Mouse (Mus musculus): ENCODE measurements around the gene Numbl.

The Numbl gene

DNA sequence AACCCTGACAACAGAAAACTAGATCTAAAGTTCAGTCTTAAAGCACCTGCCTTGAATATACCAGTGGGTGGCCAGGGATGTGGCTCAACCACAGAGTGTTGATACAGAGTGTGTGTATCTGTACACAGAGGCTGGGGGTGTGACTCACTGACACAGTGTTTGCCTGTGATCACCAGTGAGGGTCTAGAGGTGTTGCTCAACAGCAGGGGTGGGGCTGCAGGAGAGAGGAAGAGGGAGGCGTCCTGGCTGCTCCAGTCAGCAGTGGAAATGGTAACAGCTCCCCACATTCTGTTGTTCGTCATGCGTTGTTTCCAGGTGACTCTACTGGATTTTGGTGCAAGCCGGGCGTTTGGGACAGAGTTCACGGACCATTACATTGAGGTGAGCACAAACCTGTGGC, 6.3 kb upstream of the Numbl start:
- DNase-seq (ENCODE audit: extremely low read depth, low read depth) = no peak

DNA sequence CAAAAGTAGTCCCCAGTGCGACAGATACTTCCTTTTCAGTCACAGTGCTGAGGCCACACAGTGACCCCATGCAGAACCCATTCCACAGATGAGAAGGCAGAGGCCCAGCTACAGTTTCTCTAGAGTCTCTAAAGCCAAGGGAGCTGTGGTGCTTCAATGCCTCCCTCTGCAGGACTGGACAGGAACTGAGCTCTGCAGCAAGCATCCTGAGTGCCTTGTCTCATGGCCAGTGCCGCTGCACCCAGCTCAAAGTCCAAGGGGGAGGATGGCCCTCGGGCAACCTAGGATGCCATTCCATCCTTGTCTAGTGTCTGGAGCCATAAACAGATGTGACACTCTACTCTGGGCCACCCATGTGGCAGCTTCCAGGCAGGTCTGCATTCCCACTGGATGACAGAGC, 2.5 kb upstream of the Numbl start:
- no peak for DNase-seq (ENCODE audit: extremely low read depth, low read depth)

DNA sequence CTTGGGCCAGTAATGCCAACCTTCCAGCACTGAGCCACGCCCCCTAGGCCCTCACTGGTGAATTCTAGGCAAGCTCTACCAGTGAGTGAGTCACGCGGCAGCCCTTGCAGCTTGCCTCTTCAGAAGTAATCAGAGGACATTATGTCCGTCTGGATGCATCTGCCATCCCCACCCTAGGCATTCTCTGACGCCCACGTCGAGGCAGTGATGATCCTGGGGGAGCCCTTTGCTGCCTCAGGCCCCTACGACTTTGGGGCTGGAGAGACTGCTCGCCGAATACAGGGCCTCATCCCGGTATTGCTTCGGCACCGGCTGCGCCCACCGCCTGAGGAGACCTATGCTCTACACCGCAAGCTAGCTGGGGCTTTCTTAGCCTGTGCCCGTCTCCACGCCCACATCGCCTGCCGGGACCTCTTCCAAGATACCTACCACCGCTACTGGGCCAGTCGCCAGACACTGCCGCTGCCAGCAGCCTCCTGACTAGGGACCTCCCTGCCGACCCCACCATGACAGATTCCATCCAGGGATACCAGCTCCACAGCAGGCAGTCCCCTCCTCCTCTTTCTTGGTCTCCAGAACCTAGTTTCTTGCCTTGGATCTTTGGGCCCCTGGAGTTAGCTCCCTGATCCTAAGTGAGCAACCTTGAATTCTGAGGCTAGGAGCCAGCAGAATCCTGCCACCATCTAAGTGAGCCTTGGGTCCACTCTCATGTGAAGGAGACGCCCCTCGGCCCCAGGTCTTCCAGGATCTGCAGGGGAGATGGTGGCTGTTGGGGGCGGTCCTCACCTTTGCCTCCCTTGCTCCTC, 984 bp upstream of the Numbl start:
- peak; percentile 53 for DNase-seq (ENCODE audit: extremely low read depth, low read depth)

DNA sequence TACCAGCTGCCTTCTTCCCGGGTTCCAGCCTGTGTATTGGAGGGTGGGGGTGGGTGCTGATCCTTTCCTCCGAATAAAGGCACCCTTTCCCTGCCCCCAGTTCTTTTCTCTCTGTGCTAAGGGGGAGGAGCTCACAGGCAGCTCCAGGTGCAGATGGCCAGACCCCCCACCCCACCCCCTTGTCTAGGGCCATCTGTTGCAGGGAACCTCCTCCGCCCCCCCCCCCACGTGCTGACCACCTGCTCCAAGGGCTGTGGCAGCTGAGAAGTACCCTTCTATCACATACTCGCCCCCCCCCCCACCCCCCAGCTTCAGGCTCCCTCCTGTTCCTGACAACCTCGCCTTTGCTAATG, 405 bp upstream of the Numbl start:
- DNase-seq (ENCODE audit: extremely low read depth, low read depth) = no peak

DNA sequence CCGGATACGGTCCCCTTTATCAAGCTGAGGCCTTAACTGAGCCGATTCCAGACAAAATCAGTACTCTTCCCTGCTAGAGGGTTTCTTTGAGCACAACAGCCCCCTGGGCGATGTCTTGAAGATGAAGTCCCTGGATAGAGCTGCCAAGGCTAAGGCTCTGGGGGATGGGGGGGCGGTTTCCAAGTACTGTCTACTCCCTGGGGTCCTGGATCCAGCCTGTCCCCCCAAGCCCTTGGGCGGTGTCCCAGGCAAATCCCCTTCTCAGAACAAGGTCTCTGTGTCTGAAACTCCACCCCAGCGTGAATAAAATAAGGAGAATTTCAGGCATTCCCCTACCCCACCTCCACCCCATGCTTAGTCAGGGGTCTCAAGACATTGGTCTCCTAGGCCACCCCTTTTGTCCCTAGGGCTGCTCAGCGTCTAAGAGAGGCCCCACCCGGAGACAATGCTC, 1.1 kb downstream of the Numbl start:
- no peak for DNase-seq (ENCODE audit: extremely low read depth, low read depth)

DNA sequence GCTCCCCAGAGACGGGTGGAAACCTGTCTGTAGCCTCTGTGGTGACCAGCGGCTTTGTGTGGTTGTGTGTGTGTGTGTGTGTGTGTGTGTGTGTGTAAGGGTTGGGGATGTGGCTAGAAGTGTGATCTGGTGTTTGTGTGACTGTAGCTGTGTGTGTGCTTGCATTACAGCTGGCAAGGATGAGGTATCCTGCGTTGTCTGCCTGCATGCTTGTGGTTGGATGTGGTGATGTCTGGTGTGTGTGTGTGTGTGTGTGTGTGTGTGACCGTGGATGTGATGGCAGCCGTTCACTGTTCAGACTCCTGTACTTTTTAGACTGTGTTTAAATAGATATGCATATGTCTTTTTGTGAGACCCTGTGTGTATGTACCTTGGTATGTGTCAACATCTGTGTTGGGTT, 1.5 kb downstream of the Numbl start:
- no peak for DNase-seq (ENCODE audit: extremely low read depth, low read depth)

DNA sequence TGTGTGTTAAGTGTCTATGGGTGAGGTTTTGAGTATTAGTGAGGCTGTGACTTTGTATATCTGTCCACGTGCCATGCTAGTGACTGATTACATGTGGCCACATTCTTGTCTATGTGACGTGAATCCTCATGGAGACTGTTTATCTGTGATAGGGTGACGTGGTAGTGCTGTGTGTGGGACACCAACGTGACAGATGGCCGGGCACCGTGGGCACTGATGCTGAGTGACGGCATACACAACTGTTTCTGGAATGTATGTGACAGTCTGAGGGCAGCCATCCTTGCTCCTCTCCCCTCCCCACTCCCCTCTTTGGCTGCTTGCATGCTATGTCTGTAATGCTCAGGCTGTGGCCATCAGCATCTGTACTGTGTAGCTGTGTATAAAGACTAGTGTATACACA, 2.6 kb downstream of the Numbl start:
- DNase-seq (ENCODE audit: extremely low read depth, low read depth) = no peak

DNA sequence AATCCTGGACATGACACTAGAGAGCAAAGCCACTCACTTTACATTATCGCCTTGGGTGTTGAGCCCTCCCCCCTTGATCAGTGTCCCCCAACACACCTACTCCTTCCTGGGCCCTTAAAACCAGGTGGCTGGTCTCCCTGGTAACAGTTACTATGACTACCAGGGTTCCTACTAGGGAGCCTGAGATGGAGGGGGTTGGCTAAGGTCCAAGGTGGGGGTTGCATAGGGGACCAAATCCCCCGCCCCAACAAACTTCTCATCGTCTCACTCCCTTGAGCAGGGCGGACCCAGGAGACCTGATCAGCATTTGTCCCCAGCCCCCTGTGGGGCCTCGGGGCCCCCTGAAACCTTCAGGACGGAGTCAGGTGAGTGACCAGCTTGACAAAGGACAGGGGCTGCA, 3.7 kb downstream of the Numbl start:
- DNase-seq (ENCODE audit: extremely low read depth, low read depth) = no peak

DNA sequence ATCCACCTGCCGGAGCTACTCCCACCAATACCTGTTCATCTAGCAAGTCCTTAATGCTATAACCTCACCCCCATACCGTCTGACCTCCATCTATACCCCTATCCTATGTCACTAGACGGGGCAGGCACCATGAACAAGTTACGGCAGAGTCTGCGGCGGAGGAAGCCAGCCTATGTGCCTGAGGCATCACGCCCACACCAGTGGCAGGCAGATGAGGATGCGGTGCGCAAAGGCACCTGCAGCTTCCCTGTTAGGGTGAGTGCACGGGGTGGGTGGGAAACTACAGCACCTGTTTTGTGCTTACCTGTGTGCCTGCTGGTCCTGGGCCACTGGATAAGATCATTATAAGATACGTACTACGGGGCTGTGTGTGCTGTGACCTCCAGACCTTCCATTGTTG, 6.5 kb downstream of the Numbl start:
- DNase-seq (ENCODE audit: extremely low read depth, low read depth) = no peak

DNA sequence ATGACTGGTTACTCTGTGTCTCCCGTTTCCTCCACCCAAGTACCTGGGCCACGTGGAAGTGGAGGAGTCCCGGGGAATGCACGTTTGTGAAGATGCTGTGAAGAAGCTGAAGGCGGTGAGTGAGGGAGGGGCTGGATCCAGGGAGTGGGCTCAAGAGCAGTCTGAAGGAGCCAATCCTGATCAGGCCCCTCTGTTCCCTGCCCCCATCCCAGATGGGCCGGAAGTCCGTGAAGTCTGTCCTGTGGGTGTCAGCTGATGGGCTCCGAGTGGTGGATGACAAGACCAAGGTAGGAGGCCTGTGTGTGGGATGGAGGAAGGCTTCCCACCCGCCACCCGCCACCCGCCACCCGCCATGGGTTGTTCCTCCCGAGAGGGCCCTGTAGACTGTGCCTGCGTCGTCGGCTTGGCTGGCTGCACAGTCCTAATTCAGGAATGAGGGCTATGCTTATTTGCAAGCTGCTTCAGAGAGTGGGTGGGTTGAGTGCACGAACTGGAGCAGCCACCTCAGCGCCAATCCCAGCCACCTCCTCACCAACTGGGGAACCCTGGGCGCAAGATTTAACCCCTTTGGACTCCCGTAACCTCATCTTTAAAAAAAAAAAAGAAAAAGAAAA, 8.4 kb downstream of the Numbl start:
- DNase-seq (ENCODE audit: extremely low read depth, low read depth) = no peak

DNA sequence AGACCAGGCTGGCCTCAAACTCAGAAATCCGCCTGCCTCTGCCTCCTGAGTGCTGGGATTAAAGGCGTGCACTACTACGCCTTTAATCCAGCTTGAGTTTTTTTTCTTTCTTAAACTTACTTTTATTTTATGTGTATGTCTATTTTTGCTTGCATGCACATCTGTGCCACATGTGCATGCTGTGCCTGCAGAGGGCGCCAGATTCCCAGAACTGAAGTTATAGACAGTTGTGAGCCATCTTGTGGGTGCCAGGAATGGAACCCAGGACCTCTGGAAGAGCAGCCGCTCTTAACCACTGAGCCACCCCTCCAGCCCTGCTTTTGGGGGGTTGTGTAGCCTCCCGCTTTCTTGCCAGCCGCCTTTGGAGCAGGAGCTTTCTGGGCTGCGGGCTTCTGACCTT, 13.2 kb downstream of the Numbl start:
- no peak for DNase-seq (ENCODE audit: extremely low read depth, low read depth)

DNA sequence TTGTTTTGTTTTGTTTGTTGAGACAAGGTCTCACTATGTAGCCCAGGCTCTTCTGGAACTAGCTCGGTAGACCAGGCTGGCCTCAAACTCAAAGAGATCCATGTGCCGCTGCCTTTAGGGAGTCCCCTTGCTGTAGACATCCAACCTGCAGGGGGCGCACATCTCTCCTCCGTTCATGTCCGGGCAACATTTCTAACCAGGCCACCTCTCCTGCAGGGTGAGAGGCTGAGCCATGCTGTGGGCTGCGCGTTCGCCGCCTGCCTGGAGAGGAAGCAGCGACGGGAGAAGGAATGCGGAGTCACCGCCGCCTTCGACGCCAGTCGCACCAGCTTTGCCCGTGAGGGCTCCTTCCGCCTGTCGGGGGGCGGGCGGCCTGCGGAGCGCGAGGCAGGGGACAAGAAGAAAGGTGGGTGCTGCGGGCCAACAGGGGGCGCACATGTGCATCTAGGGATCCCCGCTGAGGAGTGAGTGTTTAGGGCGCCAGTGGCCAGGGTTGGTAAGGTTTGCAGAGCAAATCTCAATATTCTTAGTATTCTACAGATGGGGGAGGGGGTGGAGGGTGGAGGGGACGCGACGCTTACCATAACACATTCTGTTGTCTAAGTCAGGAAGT, 15.6 kb downstream of the Numbl start:
- no peak for DNase-seq (ENCODE audit: extremely low read depth, low read depth)

DNA sequence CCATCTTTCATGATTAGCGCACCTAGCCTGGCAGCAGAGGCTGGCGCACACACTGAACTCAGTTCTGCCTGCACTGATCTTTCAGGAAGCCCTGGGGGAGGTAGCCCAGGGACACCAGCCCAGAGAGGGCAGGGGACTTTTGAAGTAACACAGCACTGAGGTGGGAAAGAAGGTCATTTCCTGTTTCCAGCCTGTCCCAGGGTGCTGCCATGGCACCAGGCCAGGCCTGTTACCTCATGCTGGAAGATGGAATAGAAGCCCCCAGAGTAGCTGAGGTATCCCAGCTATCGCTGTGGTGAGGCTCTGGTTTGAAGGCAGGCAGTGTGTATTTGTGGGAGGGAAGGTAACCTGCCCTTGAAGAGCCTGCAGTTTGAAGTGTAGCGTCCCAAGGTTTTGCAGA, 16.7 kb downstream of the Numbl start:
- no peak for DNase-seq (ENCODE audit: extremely low read depth, low read depth)

DNA sequence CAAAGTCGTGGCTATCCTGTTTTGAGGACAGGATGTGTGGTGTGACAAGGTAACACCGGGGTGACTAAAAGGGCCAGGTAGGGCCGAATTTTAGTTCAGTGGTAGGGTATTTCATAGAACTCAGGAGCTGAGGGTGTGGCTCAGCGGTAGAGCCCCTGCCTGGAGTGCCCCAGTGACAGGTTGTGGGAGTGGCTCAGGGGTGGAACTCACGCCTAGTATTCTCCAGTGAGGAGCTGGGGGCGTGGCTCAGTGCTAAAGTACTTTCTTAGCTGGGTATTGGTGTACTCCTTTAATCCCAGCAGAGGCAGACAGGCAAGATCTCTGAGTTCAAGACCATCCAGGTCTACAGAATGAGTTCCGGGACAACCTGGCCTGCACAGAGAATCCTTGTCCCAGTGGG, 17.8 kb downstream of the Numbl start:
- DNase-seq (ENCODE audit: extremely low read depth, low read depth) = no peak

DNA sequence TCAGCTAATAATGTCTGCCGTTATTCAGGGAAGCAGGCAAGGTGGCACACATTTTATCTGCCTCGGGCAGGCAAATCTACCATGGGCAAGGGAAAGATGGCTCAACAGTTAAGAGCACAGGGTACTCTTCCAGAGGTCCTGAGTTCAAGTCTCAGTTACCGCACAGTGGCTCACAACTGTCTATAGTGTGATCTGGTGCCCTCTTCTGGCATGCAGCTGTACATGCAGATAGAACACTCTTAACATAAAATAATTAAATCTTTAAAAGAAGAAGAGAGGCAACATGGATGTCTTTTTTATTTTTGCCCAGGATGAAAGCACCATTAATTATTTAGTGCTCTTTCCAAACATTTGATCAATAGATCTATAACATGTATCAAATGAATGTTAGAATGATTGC, 19.0 kb downstream of the Numbl start:
- no peak for DNase-seq (ENCODE audit: extremely low read depth, low read depth)

DNA sequence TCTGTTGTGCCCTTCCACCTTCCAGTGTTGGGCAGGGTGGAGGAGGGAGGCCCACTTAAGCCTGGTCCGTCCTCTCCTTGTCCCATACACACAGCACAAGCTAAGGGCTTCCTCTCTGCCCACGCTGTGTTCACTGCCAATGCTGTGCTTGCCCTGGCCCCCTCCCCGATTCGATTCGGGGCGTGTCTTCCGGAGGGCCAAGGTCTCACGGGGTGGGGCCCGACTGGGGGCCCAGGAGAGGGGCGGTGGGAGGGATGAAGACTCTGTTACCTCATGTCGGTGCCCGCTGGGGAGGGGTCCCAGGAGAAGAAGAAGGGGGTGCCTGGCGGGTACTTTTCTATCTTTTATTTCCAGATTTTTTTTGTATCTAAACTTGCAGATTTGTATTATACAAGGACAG, 23.5 kb downstream of the Numbl start:
- no peak for DNase-seq (ENCODE audit: extremely low read depth, low read depth)

DNA sequence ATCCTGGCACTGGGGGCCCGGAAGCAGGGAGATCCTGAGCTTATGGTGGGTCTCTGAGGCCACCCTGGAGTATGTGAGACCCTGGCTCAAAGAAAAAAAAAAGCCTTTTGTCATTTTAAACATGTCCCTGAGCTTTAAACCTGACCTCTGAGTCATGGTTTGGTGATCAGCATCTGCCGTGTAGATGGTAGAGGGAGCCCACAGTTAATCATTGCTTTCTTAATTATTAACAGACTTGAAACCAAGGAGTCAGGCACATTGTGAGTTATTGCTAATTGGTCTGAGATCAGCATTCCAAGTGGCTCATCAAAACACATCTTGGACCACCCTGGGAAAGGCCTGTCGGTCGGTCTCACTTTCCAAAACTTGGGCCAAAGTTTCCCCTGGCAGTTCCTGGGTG, 24.0 kb downstream of the Numbl start:
- DNase-seq (ENCODE audit: extremely low read depth, low read depth) = no peak

DNA sequence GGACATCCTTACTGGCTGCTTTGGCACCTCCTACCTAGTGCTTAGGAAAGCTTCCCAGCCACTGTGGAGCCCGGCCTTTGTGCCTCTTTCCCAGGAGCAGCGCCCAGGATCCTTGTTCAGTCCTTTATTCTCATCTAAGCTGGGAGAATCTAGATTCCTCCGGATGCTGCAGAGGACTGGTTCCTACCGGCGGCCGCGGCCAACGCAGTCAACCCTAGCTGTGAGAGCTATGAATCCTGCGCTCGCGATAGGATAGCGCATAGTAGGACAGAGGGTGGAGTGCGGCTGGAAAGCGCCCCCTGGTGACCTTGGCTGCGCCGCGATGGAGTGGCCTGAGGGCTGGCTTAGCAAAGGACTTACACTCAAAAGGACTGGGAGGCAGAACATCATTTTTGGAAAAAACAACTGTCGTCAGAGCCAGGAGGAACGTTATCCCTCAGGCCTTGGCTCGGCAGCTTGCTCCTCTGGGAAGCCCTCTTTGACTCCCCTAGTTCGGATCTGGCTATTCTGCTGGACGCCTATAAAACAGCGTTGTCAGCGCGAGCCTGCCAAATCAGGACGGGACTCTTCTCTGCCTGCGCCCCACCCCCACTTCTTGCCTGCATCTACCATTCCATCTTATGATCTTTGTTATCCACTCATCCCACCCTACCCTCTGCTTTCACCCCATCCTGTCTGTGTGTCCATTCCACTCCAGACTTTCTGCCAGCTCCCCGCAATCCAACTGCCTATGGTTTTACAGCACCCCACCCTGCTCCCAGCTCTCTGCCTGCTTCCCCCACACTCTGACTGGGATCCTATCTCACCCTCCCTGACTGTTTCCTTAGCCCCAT, 26.8 kb downstream of the Numbl start:
- DNase-seq (ENCODE audit: extremely low read depth, low read depth) = no peak

DNA sequence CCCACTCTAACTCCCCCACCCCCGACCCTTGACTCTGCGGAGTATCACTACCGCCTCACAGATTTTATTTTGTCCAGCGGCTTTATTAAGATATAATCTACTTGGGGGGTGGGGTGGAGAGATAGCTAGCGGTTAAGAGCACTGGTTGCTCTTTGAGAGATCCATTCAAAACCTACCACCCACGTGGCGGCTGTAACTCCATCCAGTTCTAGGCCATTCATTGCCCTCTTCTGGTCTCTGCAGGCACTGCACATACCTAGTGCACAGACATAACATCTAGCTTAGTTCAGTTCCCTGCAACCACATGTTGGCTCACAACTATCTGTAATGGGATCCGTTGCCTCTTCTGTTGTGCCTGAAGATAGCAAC, 27.4 kb downstream of the Numbl start:
- DNase-seq (ENCODE audit: extremely low read depth, low read depth) = peak; percentile 70

DNA sequence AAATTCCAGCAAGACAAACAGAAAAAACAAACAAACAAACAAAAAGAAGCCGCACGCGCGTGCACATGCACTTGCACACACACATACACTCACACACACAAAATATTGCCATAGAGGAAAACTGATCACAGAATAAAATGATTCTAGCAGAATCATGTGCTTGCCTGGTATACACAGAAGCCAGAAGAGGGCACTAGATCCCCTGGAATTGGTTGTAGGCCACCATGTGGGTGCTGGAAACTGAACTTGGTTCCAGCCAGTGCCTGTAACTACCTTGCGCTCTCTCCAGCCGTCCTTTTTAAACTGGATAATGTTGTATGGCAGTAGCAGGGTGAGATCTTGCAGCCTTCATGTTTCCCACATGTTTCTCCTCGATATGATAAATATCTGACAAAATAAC, 30.5 kb downstream of the Numbl start:
- no peak for DNase-seq (ENCODE audit: extremely low read depth, low read depth)

DNA sequence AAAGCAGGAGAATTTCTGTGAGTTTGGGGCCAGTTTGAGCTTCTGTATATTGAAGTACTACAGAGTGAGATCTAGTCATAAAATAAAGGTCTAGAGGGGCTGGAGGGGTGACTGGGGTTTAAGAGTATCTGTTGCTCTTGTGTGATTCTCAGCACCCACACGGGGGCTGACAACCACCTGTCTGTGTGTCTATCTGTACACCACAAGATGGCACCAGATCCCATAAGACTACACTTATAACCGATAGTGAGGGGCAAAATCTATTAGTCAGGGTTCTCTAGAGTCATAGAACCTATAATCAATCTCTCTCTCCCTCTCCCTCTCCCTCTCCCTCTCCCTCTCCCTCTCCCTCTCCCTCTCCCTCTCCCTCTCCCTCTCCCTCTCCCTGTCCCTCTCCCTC, 32.3 kb downstream of the Numbl start:
- DNase-seq (ENCODE audit: extremely low read depth, low read depth) = no peak

DNA sequence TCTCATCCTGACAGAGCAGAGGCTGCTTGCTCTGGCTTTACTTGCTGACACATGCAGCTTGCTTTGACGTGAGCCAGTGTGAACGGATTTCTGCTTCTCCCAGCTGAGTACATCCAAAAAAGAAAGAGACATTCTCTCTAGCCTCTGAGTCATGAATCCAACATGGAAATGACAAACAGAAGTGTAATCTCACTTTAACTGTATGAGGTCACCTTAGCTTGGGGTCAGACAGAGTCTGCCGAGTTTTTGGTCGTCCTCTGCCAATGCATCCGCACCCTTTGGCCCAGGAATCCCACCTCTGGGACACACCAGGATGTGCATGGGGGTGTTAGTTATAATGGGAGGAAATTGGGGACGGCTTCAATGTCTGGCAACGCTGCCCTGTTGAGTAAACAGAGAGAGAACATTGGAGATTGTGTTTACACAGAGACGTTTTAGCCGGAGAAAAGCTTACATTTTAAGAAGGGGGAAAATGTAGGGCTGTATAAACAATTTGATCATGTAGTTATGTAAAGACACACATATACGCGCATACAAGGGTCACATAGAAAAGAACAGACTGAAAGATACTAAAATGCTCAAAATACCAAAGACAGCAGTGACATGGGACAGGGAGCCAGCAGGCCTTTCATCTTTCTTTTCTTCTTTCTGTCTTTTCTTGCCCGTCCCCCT, 33.7 kb downstream of the Numbl start:
- no peak for DNase-seq (ENCODE audit: extremely low read depth, low read depth)
